Mouse (Mus musculus): Measurements from ENCODE around the gene Btbd35f5. TPM values are rescaled to one million over a fixed set of nuclear protein-coding genes. Genes with fewer than 3 reads are reported as not detected.
"Not testable (repeated sequence)": the region's sequence is repeated elsewhere in the genome, so short reads cannot be mapped to it uniquely, and the experiment has no call there.

Gene Btbd35f5
- not detected in 2 replicates for polyA plus RNA-seq (2016; fragmentation: Nextera tagmentation; extraction: Ambion mirVana)

DNA sequence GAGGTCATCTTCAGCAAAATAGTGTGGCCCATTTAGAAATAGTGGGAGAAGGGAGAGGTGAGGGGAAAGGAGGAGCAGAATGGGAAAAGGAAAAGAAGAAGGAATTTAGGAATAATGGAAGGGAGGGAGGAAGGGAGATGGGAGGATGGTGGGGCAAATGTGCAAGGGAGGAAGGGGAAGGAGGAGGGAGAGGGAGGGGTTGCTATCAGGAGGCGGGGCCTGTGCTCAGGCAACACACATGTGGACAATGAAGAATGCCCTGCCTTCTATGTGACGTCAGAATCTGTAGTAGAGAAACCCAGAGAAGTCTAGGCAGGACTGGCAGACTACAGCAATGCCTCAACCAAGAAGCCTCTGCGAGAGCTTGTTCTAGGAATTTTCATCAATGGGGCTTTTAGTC lies at the start of gene Btbd35f5:
Btbd35f5 (plus strand) TSS at position 301 of the 400 bp plus-strand sequence.
- H3K4me3 ChIP-seq; H3K36me3 ChIP-seq; H3K27ac ChIP-seq; H3K4me1 ChIP-seq; H3K9me3 ChIP-seq (replicated peaks); H3K27me3 ChIP-seq (ENCODE audit: low read depth, poor library complexity, severe bottlenecking); DNase-seq (ENCODE audit: low spot score): not testable (repeated sequence)
- no CpG with 5 or more reads among the region's 3 CpGs for WGBS

DNA sequence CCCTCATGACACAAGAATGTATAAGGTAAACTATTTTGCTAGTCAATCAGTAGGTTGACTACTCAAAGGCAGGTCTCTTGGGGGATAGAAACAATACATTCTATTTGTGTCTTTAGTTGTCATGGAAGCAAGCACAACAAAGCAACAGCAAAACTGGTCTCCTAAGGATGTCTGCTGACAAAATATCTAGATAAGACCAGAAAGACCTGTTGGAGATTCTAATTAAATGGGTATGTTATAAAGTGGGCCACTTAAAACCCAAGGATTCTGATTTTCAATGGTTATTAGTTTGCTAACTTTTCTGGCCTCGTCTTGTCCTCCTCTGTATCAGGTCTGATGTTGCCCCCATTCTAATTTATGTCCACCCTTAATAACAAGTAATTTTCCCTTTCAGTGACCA lies 32.2 kb upstream of the Btbd35f5 start, which contains the start of gene Gm21789:
Gm21789 (plus strand) TSS at position 301 of the 400 bp plus-strand sequence.
- not testable (repeated sequence) for H3K36me3 ChIP-seq; H3K27me3 ChIP-seq (ENCODE audit: low read depth, poor library complexity, severe bottlenecking); H3K4me1 ChIP-seq; H3K9me3 ChIP-seq (replicated peaks); H3K27ac ChIP-seq; H3K4me3 ChIP-seq; DNase-seq (ENCODE audit: low spot score)
- WGBS: no CpG with 5 or more reads among the region's 1 CpGs

Other genes starting within 250 kb of the Btbd35f5 start
- not detected in 2 replicates for gene Btbd35f21, start 247.8 kb upstream of the Btbd35f5 start, polyA plus RNA-seq (2016; fragmentation: Nextera tagmentation; extraction: Ambion mirVana)
- not detected in 2 replicates for gene Btbd35f30, start 79.3 kb upstream of the Btbd35f5 start, polyA plus RNA-seq (2016; fragmentation: Nextera tagmentation; extraction: Ambion mirVana)
- gene Gm21789, start 32.1 kb upstream of the Btbd35f5 start, polyA plus RNA-seq (2016; fragmentation: Nextera tagmentation; extraction: Ambion mirVana): not detected in 2 replicates